Mouse (Mus musculus) neural tube, embryonic 13.5 days (tissue): ENCODE measurements around the gene Tm2d1. TPM values are rescaled to one million over a fixed set of nuclear protein-coding genes. Genes with fewer than 3 reads are reported as not detected.
A peak's percentile ranks its signal among the peaks of the same experiment; 100 is the strongest.

Source experiments
- ATAC-seq: fragments of 200-750 bp; cut with Nextera tagmentation; 2 replicates; pipeline ENCODE4 v1.8.0; 2017; ENCODE audit warnings: low read depth, mild to moderate bottlenecking, moderate TSS enrichment, moderate library complexity
- H3K27ac ChIP-seq: fragments of 300-500 bp; sonication (generic); replicated peaks from 2 replicates; pipeline ENCODE4 v1.5.1; 2015; ENCODE audit warnings: moderate library complexity, mild to moderate bottlenecking, inconsistent platforms
- H3K27me3 ChIP-seq: fragments of 300-500 bp; sonication (generic); 2 replicates; pipeline ENCODE4 v1.6.1; 2015; ENCODE audit warnings: mild to moderate bottlenecking, inconsistent platforms
- H3K36me3 ChIP-seq: fragments of 300-500 bp; sonication (generic); 2 replicates; pipeline ENCODE4 v1.6.1; 2015; ENCODE audit warnings: mild to moderate bottlenecking, inconsistent platforms
- H3K4me1 ChIP-seq: fragments of 300-500 bp; sonication (generic); replicated peaks from 2 replicates; pipeline ENCODE4 v1.6.1; 2015; ENCODE audit warnings: inconsistent platforms
- H3K4me2 ChIP-seq: fragments of 300-500 bp; sonication (generic); 2 replicates; pipeline ENCODE4 v1.6.1; 2015; ENCODE audit warnings: inconsistent platforms, mild to moderate bottlenecking, moderate library complexity
- H3K4me3 ChIP-seq: fragments of 300-500 bp; sonication (generic); 2 replicates; pipeline ENCODE4 v1.5.1; 2015; ENCODE audit warnings: mild to moderate bottlenecking, inconsistent platforms
- H3K9ac ChIP-seq: fragments of 300-500 bp; sonication (generic); 2 replicates; pipeline ENCODE4 v1.6.1; 2015; ENCODE audit warnings: moderate library complexity, mild to moderate bottlenecking, inconsistent platforms
- H3K9me3 ChIP-seq: fragments of 300-500 bp; sonication (generic); 2 replicates; pipeline ENCODE4 v1.6.1; 2016; ENCODE audit warnings: inconsistent platforms
- WGBS: fragments of 180-500 bp; shearing (Covaris S2); methylation state at CpG from one replicate; pipeline ENCODE4 v1.1.7; 2015; 5-methylcytosine and 5-hydroxymethylcytosine counted together
- polyA plus RNA-seq: library from polyadenylated mRNA; unstranded; fragments of >200 nt; fragmentation: Nextera tagmentation; extraction: Ambion mirVana; gene quantifications from 2 replicates; pipeline ENCODE4 v1.2.1, GENCODE M21; 2015

Gene Tm2d1
- polyA plus RNA-seq, 1 experiment from 2014 or later: 151 TPM

- Histone ChIP-seq H3K9ac (no peak overlapping the region), H3K36me3 (peaks cover 12% of the 10 kb centered on the region), H3K4me2 (no peak overlapping the region), H3K4me1 (no peaks in the 10 kb centered on the region), H3K4me3 (no peak overlapping the region), H3K27ac (no peak overlapping the region), H3K9me3 (no peaks in the 10 kb centered on the region), H3K27me3 (no peaks in the 10 kb centered on the region)
- 63% methylated on average over 4 of the region's 4 CpGs for WGBS
- ATAC-seq: no peak
These were observed 7.7 kb downstream of the Tm2d1 start for GRCm38 (mm10) chr4:98375401-98375800.

GRCm38 (mm10) chr4:98358034-98358809 lies 24.9 kb downstream of the Tm2d1 start:
- H3K36me3 ChIP-seq: peaks cover 53% of the 10 kb centered on the region
- no peak overlapping the region for H3K4me2 ChIP-seq
- H3K4me1 ChIP-seq: no peaks in the 10 kb centered on the region
- H3K4me3 ChIP-seq: no peak overlapping the region
- H3K9me3 ChIP-seq: no peaks in the 10 kb centered on the region
- no peak overlapping the region for H3K9ac ChIP-seq
- ATAC-seq: no peak
- 83% methylated on average over 9 of the region's 9 CpGs for WGBS
- no peaks in the 10 kb centered on the region for H3K27me3 ChIP-seq
- H3K27ac ChIP-seq: no peak overlapping the region

- Histone ChIP-seq H3K4me1 (no peaks in the 10 kb centered on the region; the same call in 1 of the 2 replicates), H3K4me2 (no peak overlapping the region), H3K4me3 (no peak overlapping the region), H3K9ac (no peak overlapping the region), H3K9me3 (peaks cover 4% of the 10 kb centered on the region; the same call in 1 of the 2 replicates), H3K36me3 (0 out of 2 replicates have a peak, but pooled peaks cover 6% of the 10 kb centered on the region), H3K27ac (no peak overlapping the region), H3K27me3 (no peaks in the 10 kb centered on the region)
- 85% methylated on average over 5 of the region's 5 CpGs for WGBS
- no peak for ATAC-seq
These were observed 34.5 kb downstream of the Tm2d1 start for GRCm38 (mm10) chr4:98348580-98348979.

- no peaks in the 10 kb centered on the region for H3K36me3 ChIP-seq
- H3K27me3 ChIP-seq: no peaks in the 10 kb centered on the region
- no peaks in the 10 kb centered on the region; the same call in 1 of the 2 replicates for H3K4me1 ChIP-seq
- no peak overlapping the region for H3K4me2 ChIP-seq
- H3K9me3 ChIP-seq: peaks cover 4% of the 10 kb centered on the region; the same call in 1 of the 2 replicates
- H3K27ac ChIP-seq: no peak overlapping the region
- no peak overlapping the region for H3K9ac ChIP-seq
- WGBS: 93% methylated on average over 10 of the region's 10 CpGs
- no peak for ATAC-seq
- H3K4me3 ChIP-seq: no peak overlapping the region
These were observed 37.3 kb downstream of the Tm2d1 start for GRCm38 (mm10) chr4:98345783-98346182.

GRCm38 (mm10) chr4:98339992-98340564 lies 43.0 kb downstream of the Tm2d1 start:
- Histone ChIP-seq H3K9me3 (peaks cover 4% of the 10 kb centered on the region; the same call in 1 of the 2 replicates), H3K27me3 (no peaks in the 10 kb centered on the region), H3K36me3 (no peaks in the 10 kb centered on the region), H3K27ac (no peak overlapping the region), H3K9ac (no peak overlapping the region), H3K4me2 (no peak overlapping the region), H3K4me1 (peaks cover 28% of the 10 kb centered on the region), H3K4me3 (no peak overlapping the region)
- no peak for ATAC-seq
- 83% methylated on average over 10 of the region's 10 CpGs for WGBS

- Histone ChIP-seq H3K9me3 (peaks cover 2% of the 10 kb centered on the region; the same call in 1 of the 2 replicates), H3K27ac (peak overlapping the region; percentile 0; the same call in 1 of the 2 replicates), H3K9ac (no peak overlapping the region), H3K4me1 (peaks cover 28% of the 10 kb centered on the region), H3K4me2 (no peak overlapping the region), H3K4me3 (no peak overlapping the region), H3K36me3 (no peaks in the 10 kb centered on the region), H3K27me3 (no peaks in the 10 kb centered on the region)
- 44% methylated on average over 14 of the region's 14 CpGs for whole genome bisulfite sequencing
- no peak for ATAC-seq
These were observed 44.2 kb downstream of the Tm2d1 start for GRCm38 (mm10) chr4:98338636-98339630.

- no peak overlapping the region for H3K4me2 ChIP-seq
- 58% methylated on average over 5 of the region's 5 CpGs for WGBS
- no peaks in the 10 kb centered on the region for H3K9me3 ChIP-seq
- H3K27me3 ChIP-seq: no peaks in the 10 kb centered on the region
- no peak overlapping the region for H3K4me3 ChIP-seq
- no peaks in the 10 kb centered on the region for H3K36me3 ChIP-seq
- H3K9ac ChIP-seq: no peak overlapping the region
- H3K4me1 ChIP-seq: peaks cover 28% of the 10 kb centered on the region
- 0 out of 2 replicates have a peak, but pooled peaks have one; percentile 28 for ATAC-seq
- H3K27ac ChIP-seq: no peak overlapping the region
These were observed 45.9 kb downstream of the Tm2d1 start for GRCm38 (mm10) chr4:98337197-98337596.

- peaks cover 28% of the 10 kb centered on the region for H3K4me1 ChIP-seq
- WGBS: 68% methylated on average over 8 of the region's 8 CpGs
- no peak for ATAC-seq
- no peak overlapping the region for H3K9ac ChIP-seq
- H3K4me2 ChIP-seq: no peak overlapping the region
- no peaks in the 10 kb centered on the region for H3K27me3 ChIP-seq
- H3K4me3 ChIP-seq: no peak overlapping the region
- H3K27ac ChIP-seq: no peak overlapping the region
- H3K36me3 ChIP-seq: no peaks in the 10 kb centered on the region
- H3K9me3 ChIP-seq: no peaks in the 10 kb centered on the region
These were observed 47.4 kb downstream of the Tm2d1 start for GRCm38 (mm10) chr4:98335726-98336125.

GRCm38 (mm10) chr4:98322223-98322622 lies 60.9 kb downstream of the Tm2d1 start:
- Histone ChIP-seq H3K27me3 (no peaks in the 10 kb centered on the region), H3K4me1 (peaks cover 20% of the 10 kb centered on the region), H3K36me3 (no peaks in the 10 kb centered on the region), H3K27ac (peak overlapping the region; percentile 93), H3K9me3 (0 out of 2 replicates have a peak, but pooled peaks cover 3% of the 10 kb centered on the region), H3K4me2 (peak overlapping the region; percentile 71), H3K9ac (peak overlapping the region; percentile 76), H3K4me3 (peak overlapping the region; percentile 40)
- under 1% methylated on average over 29 of the region's 29 CpGs for WGBS
- ATAC-seq: peak; percentile 92

- Histone ChIP-seq H3K4me3 (peak overlapping the region; percentile 40), H3K9me3 (0 out of 2 replicates have a peak, but pooled peaks cover 3% of the 10 kb centered on the region), H3K4me1 (peaks cover 20% of the 10 kb centered on the region), H3K27ac (peak overlapping the region; percentile 93), H3K4me2 (peak overlapping the region; percentile 71), H3K36me3 (no peaks in the 10 kb centered on the region), H3K27me3 (no peaks in the 10 kb centered on the region), H3K9ac (peak overlapping the region; percentile 76)
- ATAC-seq: peak; percentile 79
- WGBS: 1% methylated on average over 18 of the region's 18 CpGs
These were observed 61.6 kb downstream of the Tm2d1 start for GRCm38 (mm10) chr4:98321371-98322111.

- Histone ChIP-seq H3K4me1 (peaks cover 20% of the 10 kb centered on the region), H3K36me3 (no peaks in the 10 kb centered on the region), H3K27me3 (no peaks in the 10 kb centered on the region), H3K27ac (no peak overlapping the region), H3K9ac (no peak overlapping the region), H3K4me3 (no peak overlapping the region), H3K9me3 (no peaks in the 10 kb centered on the region), H3K4me2 (no peak overlapping the region)
- ATAC-seq: no peak
- WGBS: 78% methylated on average over 3 of the region's 3 CpGs
These were observed 64.3 kb downstream of the Tm2d1 start for GRCm38 (mm10) chr4:98318769-98319168.
